Mouse (Mus musculus) cerebellum, adult 2 months (tissue): ENCODE data around the gene Pex14.

ENCODE experiments used
- CTCF ChIP-seq: fragments of 200-500 bp; IDR thresholded peaks from 2 replicates; pipeline ENCODE4 v1.5.1; 2011; ENCODE audit warnings: low read depth, mild to moderate bottlenecking, control low read depth, low read length, moderate library complexity, borderline replicate concordance; ENCODE audit not compliant: insufficient read depth
- POLR2A ChIP-seq: fragments of 200-500 bp; IDR thresholded peaks from 2 replicates; pipeline ENCODE4 v1.6.1; 2011; ENCODE audit warnings: low read length, control low read depth, borderline replicate concordance; ENCODE audit not compliant: insufficient read depth

GRCm38 (mm10) chr4:149048625-149049228 is 50.9 kb downstream of the Pex14 start:
- no peak for TF ChIP-seq POLR2A
- TF ChIP-seq CTCF = no peak
